Mouse (Mus musculus): ENCODE measurements around the gene Slc17a4.

Gene Slc17a4

GRCm38 (mm10) chr13:23914376-23915167 is at the start of gene Slc17a4:
Slc17a4 (minus strand) TSS chr13:23915009.
- in situ Hi-C loops (cut with MboI; ENCODE audit: unreplicated experiment in 2 of 2), result loop anchor here in 1 of 2 experiments (25.0 kb wide), 3 partner anchors 327 to 1877 kb away; partner anchors contain the start of genes Hist1h2ag, Hist1h2ah, Hist1h2bj and Hist1h2bk

- in situ Hi-C loops (cut with MboI; ENCODE audit: unreplicated experiment in 2 of 2), result loop anchor here in 1 of 2 experiments (25.0 kb wide), 1 partner anchor 328 kb away; the partner anchor contains the start of gene Carmil1
These were observed 45.0 kb upstream of the Slc17a4 start for GRCm38 (mm10) chr13:23959776-23960175.

DNA sequence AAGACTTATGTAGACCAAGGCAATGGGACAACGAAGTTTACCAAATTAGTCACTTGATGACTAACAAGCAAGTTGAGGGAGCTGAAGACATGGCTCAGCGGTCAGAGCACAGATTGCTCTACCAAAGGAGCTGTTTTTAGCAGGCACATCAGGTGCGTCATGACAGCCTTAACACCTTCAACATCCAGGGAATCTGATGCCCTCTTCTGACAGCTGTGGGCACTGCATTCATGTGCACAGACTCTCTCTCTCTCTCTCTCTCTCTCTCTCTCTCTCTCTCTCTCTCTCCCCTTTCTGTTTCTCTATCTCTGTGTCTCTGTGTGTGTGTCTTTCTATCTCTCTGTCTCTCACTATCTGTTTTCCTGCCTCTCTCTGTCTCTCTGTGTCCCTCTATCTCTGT is 36.1 kb upstream of the Slc17a4 start:
- in situ Hi-C loops (cut with MboI; ENCODE audit: unreplicated experiment in 2 of 2), result loop anchor here (5.0 to 25.0 kb wide), 2 partner anchors 119 to 336 kb away; partner anchors contain the start of gene Carmil1 (in 1 of the 2)

DNA sequence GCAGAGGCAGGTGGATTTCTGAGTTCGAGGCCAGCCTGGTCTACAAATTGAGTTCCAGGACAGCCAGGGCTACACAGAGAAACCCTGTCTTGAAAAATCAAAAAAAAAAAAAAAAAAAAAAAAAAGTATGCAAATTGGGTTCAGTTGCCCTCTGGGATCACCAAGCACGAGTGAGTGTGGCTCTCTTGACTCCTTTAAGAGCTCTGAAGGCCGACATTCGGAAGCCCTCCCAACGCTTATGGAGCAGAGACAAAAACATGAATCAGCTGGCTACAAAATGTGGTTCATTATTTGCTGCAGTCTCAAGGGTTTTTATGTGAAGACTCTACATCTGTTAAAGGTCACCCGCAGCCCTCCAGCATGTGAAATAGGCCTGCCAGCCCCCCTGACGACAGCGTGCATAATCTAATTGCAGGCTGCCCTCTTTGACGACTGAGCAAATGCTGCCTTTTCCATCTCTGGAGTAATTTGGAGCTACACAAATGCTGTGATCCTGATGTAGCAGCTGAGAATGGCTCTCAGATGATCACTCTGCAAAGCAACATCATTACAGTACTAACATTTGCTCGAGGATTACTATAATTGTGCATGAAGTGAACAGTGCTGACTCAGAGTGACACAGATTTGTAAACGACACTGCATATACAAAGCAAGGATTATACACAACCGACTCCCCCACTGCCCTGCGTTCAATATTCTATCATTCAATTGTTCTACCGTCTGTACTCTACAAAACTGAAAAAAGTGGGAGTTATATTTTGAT is 34.9 kb upstream of the Slc17a4 start:
- in situ Hi-C loops (cut with MboI; ENCODE audit: unreplicated experiment in 2 of 2), result loop anchor here (5.0 to 25.0 kb wide), 2 partner anchors 117 to 338 kb away; partner anchors contain the start of gene Carmil1 (in 1 of the 2)

- in situ Hi-C loops (cut with MboI; ENCODE audit: unreplicated experiment in 2 of 2), result no loop called here
These were observed 31.4 kb upstream of the Slc17a4 start for GRCm38 (mm10) chr13:23946254-23946653.

GRCm38 (mm10) chr13:23942861-23943260 is 28.1 kb upstream of the Slc17a4 start:
- in situ Hi-C loops (cut with MboI; ENCODE audit: unreplicated experiment in 2 of 2), result no loop called here

DNA sequence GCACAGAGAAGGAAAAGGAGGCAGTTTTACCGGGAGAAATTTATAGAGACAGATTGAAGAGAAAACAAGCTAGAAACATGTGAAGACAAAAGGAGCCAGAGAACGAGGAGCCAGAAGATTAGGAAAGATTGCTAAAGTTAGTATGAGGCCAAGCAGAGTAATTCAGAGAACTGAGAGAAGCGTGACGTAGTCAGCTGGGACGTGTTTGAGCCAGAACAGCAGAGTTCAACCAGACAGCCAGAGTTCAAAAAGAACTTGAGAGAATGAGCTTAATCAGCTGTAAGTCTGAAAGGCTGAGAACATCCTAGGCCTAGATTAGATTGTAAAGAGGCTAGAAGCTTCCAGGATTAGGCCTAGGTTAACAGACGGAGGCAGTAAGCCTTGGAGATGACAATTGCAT is 25.5 kb upstream of the Slc17a4 start:
- in situ Hi-C loops (cut with MboI; ENCODE audit: unreplicated experiment in 2 of 2), result no loop called here

GRCm38 (mm10) chr13:23938699-23939098 is 23.9 kb upstream of the Slc17a4 start:
- in situ Hi-C loops (cut with MboI; ENCODE audit: unreplicated experiment in 2 of 2), result loop anchor here in 1 of 2 experiments (10.0 kb wide), 1 partner anchor 54 kb away; no protein-coding TSS in a partner anchor

DNA sequence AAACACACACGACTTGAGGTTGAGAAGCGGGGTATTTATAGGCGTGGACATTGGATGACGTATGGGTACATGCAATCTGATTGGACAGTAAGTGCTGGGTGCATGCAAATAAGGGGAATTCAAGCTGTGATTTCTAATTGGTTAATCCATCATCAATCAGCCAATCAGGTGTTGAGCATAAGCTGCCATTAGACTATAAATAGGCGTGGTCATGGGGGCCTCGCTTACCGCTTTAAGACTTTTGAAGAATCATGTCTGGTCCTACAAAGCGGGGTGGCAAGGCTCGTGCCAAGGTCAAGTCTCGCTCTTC is 19.4 kb upstream of the Slc17a4 start, which contains the start of gene Hist1h2aa:
Gene Hist1h2aa, plus strand, starts transcription at position 252 of the 310 bp plus-strand sequence.
- in situ Hi-C loops (cut with MboI; ENCODE audit: unreplicated experiment in 2 of 2), result loop anchor here in 1 of 2 experiments (10.0 kb wide), 1 partner anchor 49 kb away; no protein-coding TSS in a partner anchor

- in situ Hi-C loops (cut with MboI; ENCODE audit: unreplicated experiment in 2 of 2), result loop anchor here in 1 of 2 experiments (10.0 kb wide), 1 partner anchor 49 kb away; no protein-coding TSS in a partner anchor
These were observed 18.8 kb upstream of the Slc17a4 start, which contains the start of gene Hist1h2ba for GRCm38 (mm10) chr13:23933421-23934210. Hist1h2ba (minus strand) TSS chr13:23934156.

DNA sequence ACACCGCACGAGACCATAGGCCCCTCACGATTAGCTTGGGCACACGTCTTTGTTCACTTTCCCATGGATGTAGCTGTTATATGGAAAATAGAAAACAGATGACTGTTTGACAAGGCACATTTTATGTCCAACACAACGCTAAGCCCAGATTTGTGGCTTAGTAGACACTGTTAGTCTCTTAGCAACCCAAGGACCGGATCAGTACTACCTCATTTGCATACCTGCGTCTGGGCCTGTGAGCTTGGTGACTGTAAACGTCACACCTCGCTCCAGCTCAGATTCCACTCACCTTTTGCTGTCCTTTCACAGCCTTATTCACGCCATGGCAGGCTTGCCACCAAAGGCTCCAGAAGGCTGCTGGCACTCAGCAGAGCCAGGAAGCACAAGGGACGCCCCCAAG is 16.1 kb upstream of the Slc17a4 start:
- in situ Hi-C loops (cut with MboI; ENCODE audit: unreplicated experiment in 2 of 2), result loop anchor here in 1 of 2 experiments (10.0 kb wide), 1 partner anchor 46 kb away; no protein-coding TSS in a partner anchor

DNA sequence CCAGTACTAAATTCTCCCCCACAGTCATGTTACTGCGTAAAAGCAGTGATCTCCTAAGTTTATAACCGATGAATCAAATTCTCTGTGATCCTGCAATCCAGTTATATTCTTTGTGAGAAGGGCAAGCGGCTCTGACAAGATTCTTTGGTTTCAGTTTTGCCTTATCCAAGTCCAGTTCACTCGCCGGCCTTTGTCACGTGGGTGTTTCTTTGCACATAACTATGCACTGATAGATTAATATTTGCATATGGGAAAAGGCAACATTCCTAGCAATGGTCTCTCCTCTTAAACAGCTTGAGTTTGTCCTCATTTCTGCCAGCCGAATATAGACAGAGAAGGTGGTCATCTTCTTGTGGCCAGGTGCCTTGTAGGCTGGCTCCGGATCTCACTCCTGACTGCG is 15.7 kb upstream of the Slc17a4 start:
- in situ Hi-C loops (cut with MboI; ENCODE audit: unreplicated experiment in 2 of 2), result loop anchor here in 1 of 2 experiments (10.0 kb wide), 1 partner anchor 46 kb away; no protein-coding TSS in a partner anchor

- in situ Hi-C loops (cut with MboI; ENCODE audit: unreplicated experiment in 2 of 2), result no loop called here
These were observed 13.8 kb upstream of the Slc17a4 start for GRCm38 (mm10) chr13:23928637-23929036.

GRCm38 (mm10) chr13:23925792-23926191 is 11.0 kb upstream of the Slc17a4 start:
- in situ Hi-C loops (cut with MboI; ENCODE audit: unreplicated experiment in 2 of 2), result no loop called here

GRCm38 (mm10) chr13:23917674-23918073 is 2.9 kb upstream of the Slc17a4 start:
- in situ Hi-C loops (cut with MboI; ENCODE audit: unreplicated experiment in 2 of 2), result loop anchor here in 1 of 2 experiments (25.0 kb wide), 3 partner anchors 330 to 1880 kb away; partner anchors contain the start of genes Hist1h2ag, Hist1h2ah, Hist1h2bj and Hist1h2bk

DNA sequence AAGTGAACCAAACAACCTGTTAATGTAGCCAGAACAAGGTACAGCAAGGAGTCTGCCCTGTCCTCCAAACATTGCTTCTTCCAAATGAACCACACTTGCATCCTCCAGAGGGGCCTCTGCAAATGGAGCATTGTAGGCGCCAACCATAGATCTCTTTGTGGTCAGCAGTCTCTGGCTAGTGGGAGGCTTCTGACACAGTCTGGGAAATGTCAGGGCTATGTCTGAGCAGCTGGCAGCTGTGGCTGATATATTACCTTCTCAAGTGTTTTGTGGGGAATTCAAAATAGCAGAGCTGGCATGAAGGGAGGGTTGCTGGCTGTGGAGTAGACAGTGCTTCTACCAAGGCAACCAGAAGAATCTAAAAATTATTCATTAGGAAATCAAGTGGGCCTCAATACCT is 1.3 kb upstream of the Slc17a4 start:
- in situ Hi-C loops (cut with MboI; ENCODE audit: unreplicated experiment in 2 of 2), result loop anchor here in 1 of 2 experiments (25.0 kb wide), 3 partner anchors 329 to 1879 kb away; partner anchors contain the start of genes Hist1h2ag, Hist1h2ah, Hist1h2bj and Hist1h2bk

GRCm38 (mm10) chr13:23913791-23914306 is 960 bp downstream of the Slc17a4 start:
- in situ Hi-C loops (cut with MboI; ENCODE audit: unreplicated experiment in 2 of 2), result loop anchor here in 1 of 2 experiments (25.0 kb wide), 3 partner anchors 327 to 1877 kb away; partner anchors contain the start of genes Hist1h2ag, Hist1h2ah, Hist1h2bj and Hist1h2bk

GRCm38 (mm10) chr13:23911335-23911734 is 3.5 kb downstream of the Slc17a4 start:
- in situ Hi-C loops (cut with MboI; ENCODE audit: unreplicated experiment in 2 of 2), result loop anchor here in 1 of 2 experiments (25.0 kb wide), 3 partner anchors 324 to 1874 kb away; partner anchors contain the start of genes Hist1h2ag, Hist1h2ah, Hist1h2bj and Hist1h2bk

GRCm38 (mm10) chr13:23910121-23910520 is 4.7 kb downstream of the Slc17a4 start:
- in situ Hi-C loops (cut with MboI; ENCODE audit: unreplicated experiment in 2 of 2), result loop anchor here in 1 of 2 experiments (25.0 kb wide), 3 partner anchors 323 to 1873 kb away; partner anchors contain the start of genes Hist1h2ag, Hist1h2ah, Hist1h2bj and Hist1h2bk

Measured in v-Abl transformed pro-B cells (cell line).